Mouse (Mus musculus) MEL (cell line): ENCODE data around the gene Bbs7. TPM values are rescaled to one million over a fixed set of nuclear protein-coding genes. Genes with fewer than 3 reads are reported as not detected.
"Not testable (repeated sequence)": the region's sequence is repeated elsewhere in the genome, so short reads cannot be mapped to it uniquely, and the experiment has no call there.

Experiments
- DNase-seq: peaks from one replicate; pipeline ENCODE4 v3.0.0; 2011; ENCODE audit warnings: low read depth, low spot score
- H3K27ac ChIP-seq: 2 replicates; pipeline ENCODE4 v1.5.1; 2012; ENCODE audit warnings: low read depth, mild to moderate bottlenecking, control low read depth, low read length, moderate library complexity; ENCODE audit not compliant: control insufficient read depth
- H3K27me3 ChIP-seq, 2 experiments: fragments of 150-350 bp in 1 of 2; sonication (generic) in 1 of 2; 2 replicates each; pipeline ENCODE4 v1.6.1; 2012; ENCODE audit warnings: low read length in 2 of 2, mild to moderate bottlenecking in 2 of 2, improper control_type of control experiment in 1 of 2, moderate library complexity in 1 of 2; ENCODE audit not compliant: insufficient read depth in 2 of 2, control insufficient read depth in 1 of 2
- H3K36me3 ChIP-seq, 2 experiments: 2 replicates each; pipeline ENCODE4 v1.6.1; 2012 to 2014; ENCODE audit warnings: low read length in 2 of 2, improper control_type of control experiment in 1 of 2, inconsistent platforms in 1 of 2, mild to moderate bottlenecking in 1 of 2; ENCODE audit not compliant: insufficient read depth in 2 of 2, control insufficient read depth in 1 of 2
- H3K4me1 ChIP-seq, 2 experiments: fragments of 150-350 bp in 1 of 2; sonication (generic) in 1 of 2; 2 replicates each; pipeline ENCODE4 v1.6.1; 2012; ENCODE audit warnings: low read length in 2 of 2, improper control_type of control experiment in 1 of 2, mild to moderate bottlenecking in 1 of 2; ENCODE audit not compliant: insufficient read depth in 2 of 2, control insufficient read depth in 1 of 2
- H3K4me3 ChIP-seq, 2 experiments: fragments of 150-350 bp in 1 of 2; sonication (generic) in 1 of 2; 2 replicates each; pipeline ENCODE4 v1.5.1; 2012; ENCODE audit warnings: low read depth in 2 of 2, low read length in 2 of 2, mild to moderate bottlenecking in 2 of 2, moderate library complexity in 2 of 2, control low read depth in 1 of 2, improper control_type of control experiment in 1 of 2; ENCODE audit not compliant: control insufficient read depth in 1 of 2, insufficient read depth in 1 of 2
- H3K79me2 ChIP-seq: 2 replicates; pipeline ENCODE4 v1.6.1; 2012; ENCODE audit warnings: mild to moderate bottlenecking, low read length, moderate library complexity; ENCODE audit not compliant: control insufficient read depth, poor library complexity, insufficient read depth
- H3K9ac ChIP-seq: 2 replicates; pipeline ENCODE4 v1.6.1; 2012; ENCODE audit warnings: low read depth, mild to moderate bottlenecking, control low read depth, low read length, moderate library complexity; ENCODE audit not compliant: control insufficient read depth, poor library complexity, severe bottlenecking
- H3K9me3 ChIP-seq: fragments of 150-350 bp; sonication (generic); replicated peaks from 2 replicates; pipeline ENCODE4 v1.6.1; 2012; ENCODE audit warnings: mild to moderate bottlenecking, low read length, improper control_type of control experiment, moderate library complexity; ENCODE audit not compliant: insufficient read depth
- BHLHE40 ChIP-seq: IDR thresholded peaks from 2 replicates; pipeline ENCODE4 v1.6.1; 2012; ENCODE audit warnings: low read depth, mild to moderate bottlenecking, inconsistent platforms, low read length, improper control_type of control experiment, borderline replicate concordance
- CTCF ChIP-seq, 3 experiments: IDR thresholded peaks in 2 of 3; conservative IDR thresholded peaks in 1 of 3; 2 replicates each; pipeline ENCODE4 v1.5.1; 2011 to 2012; ENCODE audit warnings: low read length in 3 of 3, low read depth in 2 of 3, mild to moderate bottlenecking in 2 of 3, improper control_type of control experiment in 1 of 3, inconsistent platforms in 1 of 3, mixed read lengths in 1 of 3, moderate library complexity in 1 of 3; ENCODE audit not compliant: control insufficient read depth in 1 of 3, insufficient read depth in 1 of 3, poor library complexity in 1 of 3, severe bottlenecking in 1 of 3
- E2F4 ChIP-seq: IDR thresholded peaks from 2 replicates; pipeline ENCODE4 v1.6.1; 2011; ENCODE audit warnings: low read depth, low read length, improper control_type of control experiment, borderline replicate concordance
- EP300 ChIP-seq, 2 experiments: IDR thresholded peaks; 2 replicates each; pipeline ENCODE4 v1.6.1; 2011; ENCODE audit warnings: improper control_type of control experiment in 2 of 2, low read length in 2 of 2, low read depth in 1 of 2, mild to moderate bottlenecking in 1 of 2
- GATA1 ChIP-seq: IDR thresholded peaks from 2 replicates; pipeline ENCODE4 v1.6.1; 2011; ENCODE audit warnings: low read depth, low read length, improper control_type of control experiment
- MAX ChIP-seq: IDR thresholded peaks from 2 replicates; pipeline ENCODE4 v1.6.1; 2011; ENCODE audit warnings: low read length, improper control_type of control experiment
- MXI1 ChIP-seq: IDR thresholded peaks from 2 replicates; pipeline ENCODE4 v1.6.1; 2011; ENCODE audit warnings: mild to moderate bottlenecking, low read depth, low read length, improper control_type of control experiment
- NELFE ChIP-seq: IDR thresholded peaks from 2 replicates; pipeline ENCODE4 v1.6.1; 2011; ENCODE audit warnings: low read depth, low read length, improper control_type of control experiment
- POLR2A ChIP-seq, 2 experiments: IDR thresholded peaks; 2 replicates each; pipeline ENCODE4 v1.6.1; 2011 to 2012; ENCODE audit warnings: low read length in 2 of 2, mild to moderate bottlenecking in 2 of 2, control low read depth in 1 of 2, improper control_type of control experiment in 1 of 2, low read depth in 1 of 2, moderate library complexity in 1 of 2; ENCODE audit not compliant: control insufficient read depth in 1 of 2, insufficient read depth in 1 of 2, poor library complexity in 1 of 2
- SMC3 ChIP-seq: IDR thresholded peaks from 2 replicates; pipeline ENCODE4 v1.6.1; 2011; ENCODE audit warnings: low read depth, low read length, improper control_type of control experiment
- TCF12 ChIP-seq: IDR thresholded peaks from 2 replicates; pipeline ENCODE4 v1.6.1; 2014; ENCODE audit warnings: low read depth, mild to moderate bottlenecking, inconsistent platforms, low read length, improper control_type of control experiment, moderate library complexity
- ZNF384 ChIP-seq: IDR thresholded peaks from 2 replicates; pipeline ENCODE4 v1.6.1; 2012; ENCODE audit warnings: low read depth, mild to moderate bottlenecking, inconsistent platforms, low read length, improper control_type of control experiment
- polyA plus RNA-seq, 2 experiments: library from polyadenylated mRNA; stranded (reverse) in 1 of 2; unstranded in 1 of 2; fragments of >175 nt in 1 of 2; fragments of >200 nt in 1 of 2; gene quantifications; 2 replicates each; pipeline versions ENCODE4 v1.2.1 to v1.2.4; 2012; ENCODE audit warnings: low replicate concordance in 2 of 2, low read depth in 1 of 2; ENCODE audit not compliant: insufficient read length in 2 of 2, insufficient read depth in 1 of 2, missing spikeins in 1 of 2
- total RNA-seq: library from RNA; depleted of rRNA; stranded (reverse); fragments of 300-350 nt; gene quantifications from 2 replicates; pipeline ENCODE4 v1.2.3, GENCODE M21; 2012

The Bbs7 gene
- total and polyA plus RNA-seq, 3 experiments = not detected

GRCm38 (mm10) chr3:36612687-36613086 is 590 bp downstream of the Bbs7 start:
- no peaks in the 10 kb centered on the region for H3K79me2 ChIP-seq
- no peaks in the 10 kb centered on the region for H3K36me3 ChIP-seq
- H3K27me3 ChIP-seq = peaks cover 2% of the 10 kb centered on the region in 2 experiments; a peak in 2 of 4 replicates
- H3K9me3 ChIP-seq = no peaks in the 10 kb centered on the region
- no peak overlapping the region for H3K4me3 ChIP-seq
- TF ChIP-seq E2F4 (no peak), TCF12 (no peak), BHLHE40 (no peak), POLR2A (IDR thresholded peaks at IDR 0.05; ENCODE audit: control insufficient read depth in 1 of 2, insufficient read depth in 1 of 2, low read depth in 1 of 2, low read length in 2 of 2, poor library complexity in 1 of 2) (no peak), MXI1 (no peak), MAX (no peak), ZNF384 (no peak), NELFE (no peak)
- H3K4me1 ChIP-seq = no peaks in the 10 kb centered on the region
- no peak for DNase-seq
- no peak overlapping the region for H3K27ac ChIP-seq
- H3K9ac ChIP-seq = no peak overlapping the region

DNA sequence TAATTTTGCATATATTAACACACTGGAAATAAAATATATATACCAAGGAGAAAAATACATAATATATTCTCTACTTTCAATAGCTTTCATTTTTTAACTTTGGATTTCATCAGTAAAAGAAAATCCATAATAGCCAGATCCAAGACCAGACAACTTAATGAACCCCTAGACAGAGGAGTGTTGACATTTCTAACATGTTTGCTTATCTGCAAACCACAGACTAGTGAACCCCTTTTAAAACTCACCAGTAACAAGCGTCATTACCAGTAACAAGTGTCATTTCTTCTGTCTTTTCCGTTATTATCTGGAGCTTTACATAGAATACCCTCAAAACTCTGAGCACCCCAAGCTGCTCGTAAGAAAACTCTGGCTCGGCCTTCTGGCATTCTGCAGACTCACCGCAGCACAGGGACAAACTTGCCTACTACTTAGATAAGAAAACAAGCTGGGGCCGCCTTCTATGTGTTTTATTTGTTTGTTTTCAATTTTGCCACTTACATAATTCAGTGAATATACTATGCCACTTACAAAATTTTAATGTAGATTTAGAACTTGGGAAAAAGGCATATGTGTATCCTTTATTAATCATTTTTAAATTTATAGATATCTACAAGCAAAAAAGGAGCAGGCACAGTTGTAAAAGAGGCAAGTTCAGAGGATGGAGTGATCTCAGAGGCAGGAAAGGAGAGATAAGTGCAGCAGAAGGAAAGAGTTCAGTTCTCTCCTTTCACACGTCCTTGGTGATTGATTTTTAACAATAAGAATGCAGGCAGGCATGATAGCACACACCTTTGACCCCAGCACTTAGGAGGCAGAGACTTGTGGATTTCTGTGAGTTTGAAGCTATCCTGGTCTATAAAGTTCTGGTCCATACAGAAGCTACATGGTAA is 7.1 kb downstream of the Bbs7 start:
- no peak for TF ChIP-seq EP300 (IDR thresholded peaks at IDR 0.05; ENCODE audit: low read depth in 1 of 2, low read length in 2 of 2)
- 0 out of 2 replicates have a peak, but pooled peaks have one; percentile 9 for TF ChIP-seq GATA1
- no peak for TF ChIP-seq SMC3
- DNase-seq = peak; percentile 18
- Histone ChIP-seq H3K36me3 (no peaks in the 10 kb centered on the region), H3K9ac (no peak overlapping the region), H3K79me2 (no peaks in the 10 kb centered on the region), H3K27ac (no peak overlapping the region), H3K9me3 (no peaks in the 10 kb centered on the region), H3K4me1 (no peaks in the 10 kb centered on the region), H3K4me3 (no peak overlapping the region), H3K27me3 (peaks cover 4 to 9% of the 10 kb centered on the region in 2 experiments)

GRCm38 (mm10) chr3:36599773-36600172 is 13.5 kb downstream of the Bbs7 start:
- H3K4me1 ChIP-seq, DNase-seq, H3K79me2 ChIP-seq, H3K4me3 ChIP-seq, H3K27ac ChIP-seq, H3K27me3 ChIP-seq, H3K36me3 ChIP-seq, H3K9ac ChIP-seq, H3K9me3 ChIP-seq: not testable (repeated sequence)
- peak in 1 of 3 experiments; percentile 2; a peak in 1 of 6 replicates for TF ChIP-seq CTCF (IDR thresholded peaks at IDR 0.05 in 2 of 3, conservative IDR thresholded peaks at IDR 0.05 in 1 of 3; ENCODE audit: control insufficient read depth in 1 of 3, insufficient read depth in 1 of 3, low read depth in 2 of 3, low read length in 3 of 3, poor library complexity in 1 of 3, severe bottlenecking in 1 of 3)
